Mouse (Mus musculus) spleen, adult 2 months (tissue): ENCODE measurements at regions not wholly inside any gene's neighbourhood (a gene's known extent, or its start where the extent isn't known, plus 50 kb on each side); places are given as distances from the start of the nearest gene placed in this dataset.

Experiments used
- DNase-seq, 2 experiments: peaks; one replicate each; pipeline versions ENCODE4 v3.0.0 to v3.0.0-alpha.2; 2012 to 2021; ENCODE audit warnings: low spot score in 2 of 2, low read depth in 1 of 2
- H3K27ac ChIP-seq: fragments of 200-500 bp; 2 replicates; pipeline ENCODE4 v1.5.1; 2012; ENCODE audit warnings: low read length, inconsistent platforms; ENCODE audit not compliant: insufficient read depth
- H3K27me3 ChIP-seq: fragments of 200-500 bp; 2 replicates; pipeline ENCODE4 v1.6.1; 2012; ENCODE audit warnings: mild to moderate bottlenecking, moderate library complexity, low read length, inconsistent platforms; ENCODE audit not compliant: control insufficient read depth, insufficient read depth
- H3K36me3 ChIP-seq: fragments of 200-500 bp; 2 replicates; pipeline ENCODE4 v1.6.1; 2012; ENCODE audit warnings: mild to moderate bottlenecking, low read length, inconsistent platforms; ENCODE audit not compliant: control insufficient read depth, insufficient read depth
- H3K4me1 ChIP-seq: fragments of 200-500 bp; 2 replicates; pipeline ENCODE4 v1.6.1; 2011; ENCODE audit warnings: inconsistent platforms; ENCODE audit not compliant: control insufficient read depth, insufficient read depth, insufficient read length
- H3K4me3 ChIP-seq: fragments of 200-500 bp; 2 replicates; pipeline ENCODE4 v1.5.1; 2011; ENCODE audit warnings: mild to moderate bottlenecking, inconsistent platforms; ENCODE audit not compliant: insufficient read depth, insufficient read length; ENCODE audit errors: extremely low read depth
- CTCF ChIP-seq: fragments of 200-500 bp; IDR thresholded peaks from 2 replicates; pipeline ENCODE4 v1.5.1; 2011; ENCODE audit warnings: mild to moderate bottlenecking, inconsistent platforms; ENCODE audit not compliant: insufficient read depth, insufficient read length, insufficient replicate concordance; ENCODE audit errors: extremely low read depth
- POLR2A ChIP-seq: fragments of 200-500 bp; IDR thresholded peaks from 2 replicates; pipeline ENCODE4 v1.6.1; 2011; ENCODE audit warnings: low read depth, low read length, inconsistent platforms
- WGBS: fragments of 180-500 bp; shearing (Covaris S2); methylation state at CpG from one replicate; pipeline ENCODE4 v1.1.7; 2018; 5-methylcytosine and 5-hydroxymethylcytosine counted together

DNA sequence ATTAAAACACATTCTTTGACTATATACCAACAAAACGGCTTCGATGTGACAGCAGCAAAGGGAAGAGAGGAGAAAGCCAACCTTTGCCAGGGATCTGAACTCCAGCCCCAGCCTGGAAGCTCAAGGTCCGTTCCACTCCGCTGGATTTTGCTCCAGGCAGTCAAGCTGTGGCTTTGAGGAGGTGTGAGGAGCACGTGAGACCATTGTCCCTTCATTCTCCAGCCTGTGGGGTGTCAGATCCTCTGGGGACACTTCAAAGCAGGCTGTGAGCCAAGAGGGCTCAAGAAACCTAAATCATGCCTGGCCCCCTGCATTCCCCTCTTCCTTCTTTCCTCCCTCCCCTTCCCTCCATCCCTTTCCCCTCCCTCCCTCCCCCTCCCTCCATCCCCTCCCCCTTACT is 154.9 kb upstream of the Rpl38 start:
- WGBS = 57% methylated on average over 5 of the region's 5 CpGs
- Histone ChIP-seq H3K36me3 (no peaks in the 10 kb centered on the region), H3K27me3 (no peaks in the 10 kb centered on the region), H3K4me1 (no peaks in the 10 kb centered on the region), H3K4me3 (no peak overlapping the region), H3K27ac (no peak overlapping the region)
- TF ChIP-seq POLR2A (no peak), CTCF (no peak)
- no peak for DNase-seq

DNA sequence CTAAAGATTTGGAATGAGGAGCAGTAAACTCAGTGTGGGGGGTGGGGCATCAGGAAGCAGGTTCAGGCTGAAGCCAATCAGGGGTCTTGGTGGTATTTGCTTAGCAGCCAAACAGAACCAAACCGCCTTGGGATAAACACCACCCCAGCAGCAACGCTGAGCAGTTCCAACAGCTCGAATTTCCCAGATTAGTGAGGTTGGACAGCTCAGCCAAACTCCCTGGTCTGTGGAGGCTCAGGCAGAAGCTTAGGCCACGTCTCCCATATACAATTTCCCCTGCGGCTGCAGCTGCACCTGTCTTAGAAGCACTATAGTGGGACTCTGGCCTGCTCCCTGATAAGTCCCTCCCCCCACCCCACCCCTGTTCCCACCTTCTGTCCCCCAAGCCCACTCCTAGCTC is 156.3 kb upstream of the Rpl38 start:
- no peak for DNase-seq
- H3K4me1 ChIP-seq = no peaks in the 10 kb centered on the region
- H3K27me3 ChIP-seq = no peaks in the 10 kb centered on the region
- TF ChIP-seq CTCF (no peak), POLR2A (no peak)
- H3K4me3 ChIP-seq = no peak overlapping the region
- H3K27ac ChIP-seq = no peak overlapping the region
- H3K36me3 ChIP-seq = no peaks in the 10 kb centered on the region
- WGBS = 48% methylated on average over 5 of the region's 5 CpGs

DNA sequence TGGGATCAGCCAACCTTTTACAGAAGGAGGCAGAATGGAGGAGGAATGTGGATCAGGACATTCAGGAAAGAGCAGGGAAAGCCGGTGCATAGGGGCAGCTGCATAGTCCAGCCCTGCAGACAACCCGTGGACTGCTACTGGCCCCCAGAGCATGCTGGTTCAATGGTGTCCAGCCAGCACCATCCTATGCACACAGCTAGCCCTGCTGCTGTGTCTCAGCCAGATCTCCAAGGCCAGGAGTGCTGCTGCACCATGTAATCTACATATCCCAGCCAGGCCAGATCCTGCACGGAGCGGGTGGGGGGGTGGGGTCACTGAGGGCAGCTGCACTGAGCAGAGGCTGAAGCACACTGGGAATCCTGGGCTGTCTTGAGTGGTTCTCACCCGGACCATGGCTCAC is 165.8 kb upstream of the Rpl38 start:
- DNase-seq = no peak
- 45% methylated on average over 5 of the region's 5 CpGs for WGBS
- H3K27me3 ChIP-seq = no peaks in the 10 kb centered on the region

DNA sequence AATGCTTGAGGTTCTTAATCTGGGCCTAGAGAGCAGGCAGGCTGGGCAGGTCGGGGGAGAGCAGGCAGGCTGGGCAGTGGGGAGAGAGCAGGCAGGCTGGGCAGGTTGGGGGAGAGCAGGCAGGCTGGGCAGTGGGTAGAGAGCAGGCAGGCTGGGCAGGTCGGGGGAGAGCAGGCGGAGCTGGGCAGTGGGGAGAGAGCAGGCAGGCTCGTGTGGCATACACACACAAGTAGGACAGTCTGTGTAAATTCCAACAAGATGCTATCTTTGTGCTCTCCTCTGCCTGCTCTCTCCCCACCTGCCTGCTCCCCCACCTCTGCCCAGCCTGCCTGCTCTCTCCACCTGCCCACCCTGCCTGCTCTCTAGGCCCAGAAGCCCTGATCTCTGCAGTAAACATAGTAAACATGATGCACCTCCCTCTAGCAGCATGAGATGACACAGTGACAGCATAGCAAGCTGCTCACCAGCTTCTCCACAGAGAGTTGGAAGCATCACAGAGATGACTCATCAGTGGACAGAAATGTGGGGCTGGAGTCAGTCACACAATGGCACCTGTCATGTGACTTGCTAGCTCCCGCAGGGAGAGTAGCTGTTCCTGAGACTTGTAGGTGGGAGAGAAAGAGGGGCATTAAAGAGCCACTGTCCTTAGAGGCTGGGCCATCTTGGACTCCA is 166.3 kb upstream of the Rpl38 start:
- 70% methylated on average over 5 of the region's 5 CpGs for WGBS
- H3K36me3 ChIP-seq = no peaks in the 10 kb centered on the region
- DNase-seq = no peak
- TF ChIP-seq POLR2A = no peak
- TF ChIP-seq CTCF = no peak
- no peaks in the 10 kb centered on the region for H3K27me3 ChIP-seq
- no peaks in the 10 kb centered on the region for H3K4me1 ChIP-seq
- no peak overlapping the region for H3K4me3 ChIP-seq
- no peak overlapping the region for H3K27ac ChIP-seq

More for the DNA sequence above, 165.8 kb upstream of the Rpl38 start:
- H3K4me1 ChIP-seq = no peaks in the 10 kb centered on the region
- TF ChIP-seq POLR2A (no peak), CTCF (no peak)
- no peak overlapping the region for H3K4me3 ChIP-seq
- H3K27ac ChIP-seq = no peak overlapping the region
- H3K36me3 ChIP-seq = no peaks in the 10 kb centered on the region

DNA sequence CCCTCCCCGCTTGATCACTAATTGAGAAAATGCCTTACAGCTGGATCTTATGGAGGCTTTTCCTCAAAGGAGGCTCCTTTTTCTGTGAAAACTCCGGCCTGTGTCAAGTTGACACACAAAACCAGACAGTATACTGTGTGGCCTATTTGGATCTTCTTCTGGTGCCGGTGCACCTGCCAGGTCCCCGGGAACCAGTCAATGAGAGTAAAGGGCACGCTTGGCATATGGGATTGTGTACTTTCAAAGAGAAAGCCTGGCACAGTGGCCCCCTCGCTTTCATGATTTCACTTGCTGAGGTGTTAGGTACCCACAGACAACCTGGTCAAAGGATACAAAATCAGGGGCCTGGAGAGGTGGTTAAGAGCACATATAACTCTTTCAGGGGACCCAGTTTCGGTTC is 167.9 kb upstream of the Rpl38 start:
- H3K27me3 ChIP-seq = no peaks in the 10 kb centered on the region
- no peak overlapping the region for H3K27ac ChIP-seq
- H3K4me3 ChIP-seq = no peak overlapping the region
- no peaks in the 10 kb centered on the region for H3K36me3 ChIP-seq
- no peak for TF ChIP-seq POLR2A
- TF ChIP-seq CTCF = no peak
- WGBS = 93% methylated on average over 7 of the region's 7 CpGs
- DNase-seq = no peak
- no peaks in the 10 kb centered on the region for H3K4me1 ChIP-seq

DNA sequence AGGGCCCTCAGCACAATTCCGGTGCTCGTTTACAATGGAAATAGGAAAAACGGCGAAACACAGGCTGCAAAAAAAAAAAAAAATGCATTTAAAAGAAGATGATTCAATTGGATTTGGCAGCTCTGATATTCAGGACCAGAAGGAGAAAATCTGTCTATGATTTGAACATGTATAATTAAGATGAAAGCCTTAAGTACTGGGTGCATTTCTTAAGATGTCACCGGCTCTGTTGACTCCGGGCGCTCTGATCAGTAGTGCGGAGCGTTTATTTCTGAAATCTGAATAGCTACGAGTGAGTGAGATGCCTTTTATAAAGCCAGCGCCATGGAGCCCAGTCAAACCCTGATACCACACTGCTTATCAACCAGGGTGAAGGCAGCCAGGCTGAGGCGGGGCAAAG is 168.7 kb upstream of the Rpl38 start:
- Histone ChIP-seq H3K27me3 (no peaks in the 10 kb centered on the region), H3K27ac (no peak overlapping the region), H3K36me3 (no peaks in the 10 kb centered on the region), H3K4me1 (no peaks in the 10 kb centered on the region), H3K4me3 (no peak overlapping the region)
- DNase-seq = no peak
- TF ChIP-seq CTCF (no peak), POLR2A (no peak)
- 86% methylated on average over 12 of the region's 12 CpGs for WGBS

DNA sequence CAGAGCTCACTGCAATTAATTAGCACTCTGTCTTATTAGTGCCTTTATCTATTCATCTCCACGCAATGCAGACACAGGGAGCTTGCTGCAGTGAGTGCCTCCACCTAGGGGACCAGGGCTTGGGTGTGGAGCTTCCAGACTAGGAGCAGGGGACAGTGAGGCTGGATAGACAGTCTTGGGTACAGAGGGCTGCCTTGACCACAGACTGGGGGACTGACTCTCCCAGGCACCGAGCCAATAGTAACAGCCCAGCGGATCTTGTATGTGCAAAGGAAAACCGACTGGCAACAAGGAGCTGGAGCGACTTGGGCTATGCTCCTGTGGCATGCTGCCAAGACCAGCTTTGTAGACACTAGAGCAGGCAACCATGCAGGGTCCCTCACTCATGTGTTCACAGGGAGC is 172.8 kb upstream of the Rpl38 start:
- Histone ChIP-seq H3K4me3 (no peak overlapping the region), H3K27ac (no peak overlapping the region), H3K36me3 (no peaks in the 10 kb centered on the region), H3K27me3 (no peaks in the 10 kb centered on the region), H3K4me1 (no peaks in the 10 kb centered on the region)
- DNase-seq = no peak
- TF ChIP-seq CTCF (no peak), POLR2A (no peak)
- 73% methylated on average over 5 of the region's 5 CpGs for WGBS
